Mouse (Mus musculus): ENCODE results near the gene Prss16. TPM values are rescaled to one million over a fixed set of nuclear protein-coding genes. Genes with fewer than 3 reads are reported as not detected.

Gene Prss16
- polyA plus RNA-seq (2014; fragmentation: Illumina TruSeq; extraction: RNeasy Lipid Tissue Mini Kit (QIAGEN cat#74804); ENCODE audit: low read depth, low replicate concordance): not detected

DNA sequence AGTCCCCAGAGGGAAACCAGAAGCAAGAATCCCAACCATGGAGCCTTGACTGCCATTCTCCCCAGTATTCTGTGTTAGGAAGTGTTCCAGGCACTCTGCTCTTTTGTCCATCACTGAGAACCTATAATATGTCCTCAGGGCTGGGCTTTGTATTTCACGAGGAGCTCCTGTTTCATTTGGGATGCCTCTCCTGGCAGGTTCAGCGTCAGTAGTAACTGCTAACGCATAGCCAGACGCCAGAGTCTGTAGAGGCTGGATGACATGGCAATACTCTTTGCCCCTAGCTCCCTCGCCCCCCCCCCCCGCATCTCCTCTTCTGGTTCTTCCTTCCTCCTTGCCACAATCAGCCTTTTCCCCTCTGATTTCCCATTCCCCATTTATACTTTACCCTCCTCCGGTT is at the start of gene Prss16:
TSS of gene Prss16 (minus strand) at position 101 of the 400 bp plus-strand sequence.

DNA sequence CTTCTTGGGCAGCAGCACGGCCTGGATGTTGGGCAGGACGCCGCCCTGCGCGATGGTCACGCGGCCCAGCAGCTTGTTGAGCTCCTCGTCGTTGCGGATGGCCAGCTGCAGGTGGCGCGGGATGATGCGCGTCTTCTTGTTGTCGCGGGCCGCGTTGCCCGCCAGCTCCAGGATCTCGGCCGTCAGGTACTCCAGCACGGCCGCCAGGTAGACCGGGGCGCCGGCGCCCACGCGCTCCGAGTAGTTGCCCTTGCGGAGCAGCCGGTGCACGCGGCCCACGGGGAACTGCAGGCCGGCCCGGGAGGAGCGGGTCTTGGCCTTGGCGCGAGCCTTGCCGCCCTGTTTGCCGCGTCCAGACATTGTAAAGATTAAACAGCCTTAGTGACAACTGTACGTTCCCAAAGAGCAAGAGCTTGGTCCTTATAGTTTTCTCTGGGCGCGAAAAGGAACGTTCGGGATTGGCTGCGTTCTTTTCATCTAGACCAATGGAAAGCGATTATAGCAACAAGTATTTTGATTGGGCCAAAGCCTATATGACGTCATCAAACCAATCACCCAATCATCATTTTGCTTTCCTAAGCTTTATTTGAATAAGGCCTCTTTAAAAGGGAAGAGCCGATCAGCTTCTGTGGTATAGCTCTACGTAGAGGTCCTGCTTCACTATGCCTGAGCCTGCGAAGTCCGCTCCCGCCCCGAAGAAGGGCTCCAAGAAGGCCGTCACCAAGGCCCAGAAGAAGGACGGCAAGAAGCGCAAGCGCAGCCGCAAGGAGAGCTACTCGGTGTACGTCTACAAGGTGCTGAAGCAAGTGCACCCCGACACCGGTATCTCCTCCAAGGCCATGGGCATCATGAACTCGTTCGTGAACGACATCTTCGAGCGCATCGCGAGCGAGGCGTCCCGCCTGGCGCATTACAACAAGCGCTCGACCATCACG is 33.3 kb upstream of the Prss16 start, which contains the start of the genes Hist1h2ag and Hist1h2bj:
TSS of gene Hist1h2ag (minus strand) at position 377 of the 935 bp plus-strand sequence.
TSS of gene Hist1h2bj (plus strand) at position 647 of the 935 bp plus-strand sequence.

DNA sequence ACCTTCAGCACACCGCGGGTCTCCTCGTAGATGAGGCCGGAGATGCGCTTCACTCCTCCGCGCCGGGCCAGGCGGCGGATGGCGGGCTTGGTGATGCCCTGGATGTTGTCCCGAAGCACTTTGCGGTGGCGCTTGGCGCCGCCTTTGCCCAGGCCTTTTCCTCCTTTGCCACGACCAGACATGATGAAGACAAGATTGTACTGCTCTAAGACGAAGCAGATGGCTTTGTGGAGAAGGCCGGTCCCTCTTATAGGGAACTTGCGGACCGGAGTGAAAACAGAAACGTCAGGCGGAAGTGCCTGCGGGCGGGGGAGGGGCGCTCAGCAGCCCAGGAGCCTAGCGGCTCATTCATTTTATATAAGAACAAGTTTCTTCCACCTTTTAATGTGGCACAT is 31.6 kb upstream of the Prss16 start, which contains the start of gene Hist1h4i:
TSS of gene Hist1h4i (minus strand) at position 221 of the 395 bp plus-strand sequence.

DNA sequence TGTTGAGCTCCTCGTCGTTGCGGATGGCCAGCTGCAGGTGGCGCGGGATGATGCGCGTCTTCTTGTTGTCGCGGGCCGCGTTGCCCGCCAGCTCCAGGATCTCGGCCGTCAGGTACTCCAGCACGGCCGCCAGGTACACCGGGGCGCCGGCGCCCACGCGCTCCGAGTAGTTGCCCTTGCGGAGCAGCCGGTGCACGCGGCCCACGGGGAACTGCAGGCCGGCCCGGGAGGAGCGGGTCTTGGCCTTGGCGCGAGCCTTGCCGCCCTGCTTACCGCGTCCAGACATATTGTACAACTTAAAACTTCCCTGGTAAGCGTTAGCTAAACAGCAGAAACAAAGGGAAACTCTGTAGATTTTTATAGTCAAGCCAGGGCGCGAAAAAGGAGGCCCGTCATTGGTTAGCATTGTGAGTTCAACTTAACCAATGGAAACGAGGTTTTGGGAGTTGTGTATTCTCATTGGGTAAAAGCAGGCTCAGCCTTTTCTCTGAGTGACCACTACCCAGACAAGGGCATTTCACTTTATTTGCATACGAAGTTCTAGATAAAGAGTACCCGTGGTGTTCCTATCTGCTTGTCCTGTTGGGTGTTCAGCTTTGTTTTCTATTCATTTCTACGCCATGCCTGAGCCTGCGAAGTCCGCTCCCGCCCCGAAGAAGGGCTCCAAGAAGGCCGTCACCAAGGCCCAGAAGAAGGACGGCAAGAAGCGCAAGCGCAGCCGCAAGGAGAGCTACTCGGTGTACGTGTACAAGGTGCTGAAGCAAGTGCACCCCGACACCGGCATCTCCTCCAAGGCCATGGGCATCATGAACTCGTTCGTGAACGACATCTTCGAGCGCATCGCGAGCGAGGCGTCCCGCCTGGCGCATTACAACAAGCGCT is 26.0 kb upstream of the Prss16 start, which contains the start of the genes Hist1h2ah and Hist1h2bk:
TSS of gene Hist1h2ah (minus strand) at position 302 of the 882 bp plus-strand sequence.
TSS of gene Hist1h2bk (plus strand) at position 604 of the 882 bp plus-strand sequence.

DNA sequence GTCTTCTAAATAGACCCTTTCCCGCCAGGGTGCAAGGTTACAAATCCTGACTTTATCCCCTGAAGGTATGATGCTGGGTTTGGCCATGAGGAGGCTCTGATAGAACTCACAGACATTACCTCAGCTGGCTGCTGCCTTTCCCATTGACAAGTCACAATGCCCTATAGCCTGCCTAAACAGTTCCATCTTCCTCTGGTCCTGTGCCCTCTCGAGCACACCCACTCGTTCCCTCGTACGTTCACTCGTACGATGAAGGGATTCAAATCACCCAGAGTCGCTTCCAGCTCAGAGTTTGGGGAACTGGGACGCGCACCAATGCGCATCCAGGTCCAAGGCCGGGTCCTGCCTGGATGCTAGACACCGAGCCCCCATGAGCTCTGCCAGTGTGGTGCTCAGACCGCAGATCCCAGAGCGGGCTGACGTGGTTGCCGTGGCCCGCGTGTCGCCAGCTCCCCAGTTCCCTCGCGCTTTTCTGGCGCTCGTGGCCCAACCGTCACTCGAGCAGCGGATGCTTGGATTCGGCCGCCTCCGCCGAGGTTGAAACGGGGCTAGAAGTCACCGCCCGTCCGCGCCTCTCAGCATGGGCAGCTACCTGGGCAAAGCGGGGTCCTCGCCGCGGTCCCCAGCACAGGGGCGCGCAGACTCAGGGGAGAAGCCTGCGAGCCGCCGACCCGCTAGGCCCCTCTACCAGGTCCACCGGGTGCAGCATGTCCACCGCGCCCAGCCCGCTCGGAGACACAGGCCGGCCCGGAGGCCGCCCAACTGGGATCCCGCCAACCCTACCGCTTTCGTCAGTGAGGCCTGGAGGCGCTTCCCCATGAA is 28.4 kb downstream of the Prss16 start, which contains the start of gene Pom121l2:
TSS of gene Pom121l2 (plus strand) at position 214 of the 822 bp plus-strand sequence.

Other genes with a start within 250 kb of the Prss16 start
- gene Hist1h1b, start 229.1 kb downstream of the Prss16 start, polyA plus RNA-seq (2014; fragmentation: Illumina TruSeq; extraction: RNeasy Lipid Tissue Mini Kit (QIAGEN cat#74804); ENCODE audit: low read depth, low replicate concordance): not detected
- not detected for gene Hist1h3i, start 226.4 kb downstream of the Prss16 start, polyA plus RNA-seq (2014; fragmentation: Illumina TruSeq; extraction: RNeasy Lipid Tissue Mini Kit (QIAGEN cat#74804); ENCODE audit: low read depth, low replicate concordance)
- gene Hist1h2an, start 222.5 kb downstream of the Prss16 start, polyA plus RNA-seq (2014; fragmentation: Illumina TruSeq; extraction: RNeasy Lipid Tissue Mini Kit (QIAGEN cat#74804); ENCODE audit: low read depth, low replicate concordance): not detected
- not detected for gene Hist1h2bp, start 222.3 kb downstream of the Prss16 start, polyA plus RNA-seq (2014; fragmentation: Illumina TruSeq; extraction: RNeasy Lipid Tissue Mini Kit (QIAGEN cat#74804); ENCODE audit: low read depth, low replicate concordance)
- not detected for gene Hist1h2bq, start 199.5 kb downstream of the Prss16 start, polyA plus RNA-seq (2014; fragmentation: Illumina TruSeq; extraction: RNeasy Lipid Tissue Mini Kit (QIAGEN cat#74804); ENCODE audit: low read depth, low replicate concordance)
- not detected for gene Hist1h2ao, start 199.3 kb downstream of the Prss16 start, polyA plus RNA-seq (2014; fragmentation: Illumina TruSeq; extraction: RNeasy Lipid Tissue Mini Kit (QIAGEN cat#74804); ENCODE audit: low read depth, low replicate concordance)
- not detected for gene Hist1h4m, start 198.0 kb downstream of the Prss16 start, polyA plus RNA-seq (2014; fragmentation: Illumina TruSeq; extraction: RNeasy Lipid Tissue Mini Kit (QIAGEN cat#74804); ENCODE audit: low read depth, low replicate concordance)
- gene Hist1h4n, start 177.5 kb downstream of the Prss16 start, polyA plus RNA-seq (2014; fragmentation: Illumina TruSeq; extraction: RNeasy Lipid Tissue Mini Kit (QIAGEN cat#74804); ENCODE audit: low read depth, low replicate concordance): not detected
- gene Hist1h2ap, start 176.2 kb downstream of the Prss16 start, polyA plus RNA-seq (2014; fragmentation: Illumina TruSeq; extraction: RNeasy Lipid Tissue Mini Kit (QIAGEN cat#74804); ENCODE audit: low read depth, low replicate concordance): not detected
- gene Hist1h2br, start 176.0 kb downstream of the Prss16 start, polyA plus RNA-seq (2014; fragmentation: Illumina TruSeq; extraction: RNeasy Lipid Tissue Mini Kit (QIAGEN cat#74804); ENCODE audit: low read depth, low replicate concordance): 0.57 TPM
- gene Zfp184, start 64.6 kb downstream of the Prss16 start, polyA plus RNA-seq (2014; fragmentation: Illumina TruSeq; extraction: RNeasy Lipid Tissue Mini Kit (QIAGEN cat#74804); ENCODE audit: low read depth, low replicate concordance): 2.7 TPM
- not detected for gene Pom121l2, start 28.5 kb downstream of the Prss16 start, polyA plus RNA-seq (2014; fragmentation: Illumina TruSeq; extraction: RNeasy Lipid Tissue Mini Kit (QIAGEN cat#74804); ENCODE audit: low read depth, low replicate concordance)
- not detected for gene Hist1h2ah, start 25.8 kb upstream of the Prss16 start, polyA plus RNA-seq (2014; fragmentation: Illumina TruSeq; extraction: RNeasy Lipid Tissue Mini Kit (QIAGEN cat#74804); ENCODE audit: low read depth, low replicate concordance)
- gene Hist1h2bk, start 26.1 kb upstream of the Prss16 start, polyA plus RNA-seq (2014; fragmentation: Illumina TruSeq; extraction: RNeasy Lipid Tissue Mini Kit (QIAGEN cat#74804); ENCODE audit: low read depth, low replicate concordance): not detected
- 3.4 TPM for gene Hist1h4i, start 31.6 kb upstream of the Prss16 start, polyA plus RNA-seq (2014; fragmentation: Illumina TruSeq; extraction: RNeasy Lipid Tissue Mini Kit (QIAGEN cat#74804); ENCODE audit: low read depth, low replicate concordance)
- gene Hist1h2ag, start 33.2 kb upstream of the Prss16 start, polyA plus RNA-seq (2014; fragmentation: Illumina TruSeq; extraction: RNeasy Lipid Tissue Mini Kit (QIAGEN cat#74804); ENCODE audit: low read depth, low replicate concordance): not detected
- not detected for gene Hist1h2bj, start 33.5 kb upstream of the Prss16 start, polyA plus RNA-seq (2014; fragmentation: Illumina TruSeq; extraction: RNeasy Lipid Tissue Mini Kit (QIAGEN cat#74804); ENCODE audit: low read depth, low replicate concordance)
- gene Vmn1r188, start 74.7 kb upstream of the Prss16 start, polyA plus RNA-seq (2014; fragmentation: Illumina TruSeq; extraction: RNeasy Lipid Tissue Mini Kit (QIAGEN cat#74804); ENCODE audit: low read depth, low replicate concordance): not detected
- not detected for gene Vmn1r189, start 96.1 kb upstream of the Prss16 start, polyA plus RNA-seq (2014; fragmentation: Illumina TruSeq; extraction: RNeasy Lipid Tissue Mini Kit (QIAGEN cat#74804); ENCODE audit: low read depth, low replicate concordance)
- gene Vmn1r191, start 174.2 kb upstream of the Prss16 start, polyA plus RNA-seq (2014; fragmentation: Illumina TruSeq; extraction: RNeasy Lipid Tissue Mini Kit (QIAGEN cat#74804); ENCODE audit: low read depth, low replicate concordance): not detected
- gene Vmn1r192, start 181.4 kb upstream of the Prss16 start, polyA plus RNA-seq (2014; fragmentation: Illumina TruSeq; extraction: RNeasy Lipid Tissue Mini Kit (QIAGEN cat#74804); ENCODE audit: low read depth, low replicate concordance): not detected
- gene Vmn1r193, start 213.4 kb upstream of the Prss16 start, polyA plus RNA-seq (2014; fragmentation: Illumina TruSeq; extraction: RNeasy Lipid Tissue Mini Kit (QIAGEN cat#74804); ENCODE audit: low read depth, low replicate concordance): not detected
- not detected for gene Vmn1r194, start 234.5 kb upstream of the Prss16 start, polyA plus RNA-seq (2014; fragmentation: Illumina TruSeq; extraction: RNeasy Lipid Tissue Mini Kit (QIAGEN cat#74804); ENCODE audit: low read depth, low replicate concordance)

Data from kidney, adult 10 weeks (tissue).